ENCODE assay signal across 8 mouse cellular contexts in the genomic region with DNA sequence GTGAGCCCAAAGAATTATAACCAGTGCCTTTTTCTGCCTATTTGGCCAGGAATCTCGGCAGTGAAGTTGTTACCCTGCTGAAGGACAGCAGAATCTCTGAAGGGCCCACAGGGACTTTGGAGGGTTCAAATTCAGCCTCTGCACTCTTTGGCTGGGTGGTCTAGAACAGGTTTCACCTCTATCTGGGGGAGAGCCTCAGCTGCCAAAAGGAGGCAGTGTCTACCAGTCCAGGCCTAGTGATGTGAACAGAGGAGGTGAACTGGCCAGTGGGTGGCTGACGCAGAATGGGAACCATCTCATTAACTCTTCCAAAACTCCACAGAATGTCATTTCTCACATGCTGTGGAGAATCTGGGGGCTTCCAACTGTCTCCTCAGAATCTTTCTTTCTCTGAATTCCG. TPM values are rescaled to one million over a fixed set of nuclear protein-coding genes. Genes with fewer than 3 reads are reported as not detected.
DNase-seq lines count a peak whose midpoint lies in the region; ATAC-seq and TF ChIP-seq lines count a peak whose summit lies in the region.

No protein-coding gene starts in this region.

- peak overlapping the region; percentile 97 for H3K27ac ChIP-seq in layer of hippocampus, adult 2 months
- H3K27ac ChIP-seq in cortical plate, adult 2 months (ENCODE audit: insufficient read depth, low read length) = peak overlapping the region; percentile 2; the same call in 1 of the 2 replicates
- H3K27ac ChIP-seq in hindbrain, embryonic 15.5 days (replicated peaks) = peak overlapping the region; percentile 94
- H3K27ac ChIP-seq in midbrain, embryonic 12.5 days (replicated peaks) = no peak overlapping the region

- no peaks in the 10 kb centered on the region for H3K9me3 ChIP-seq in hindbrain, embryonic 15.5 days
- no peaks in the 10 kb centered on the region for H3K9me3 ChIP-seq in midbrain, embryonic 12.5 days

- H3K4me1 ChIP-seq in cortical plate, adult 2 months (ENCODE audit: control insufficient read depth, insufficient read depth, low read length) = peaks cover 2% of the 10 kb centered on the region; the same call in 1 of the 2 replicates
- peaks cover 30% of the 10 kb centered on the region for H3K4me1 ChIP-seq in hindbrain, embryonic 15.5 days (replicated peaks)
- H3K4me1 ChIP-seq in midbrain, embryonic 12.5 days = peaks cover 18% of the 10 kb centered on the region

- peak overlapping the region; percentile 83 for H3K4me3 ChIP-seq in layer of hippocampus, adult 2 months
- peak overlapping the region; percentile 97; the same call in 1 of the 2 replicates for H3K4me3 ChIP-seq in cortical plate, adult 2 months (ENCODE audit: insufficient read depth, low read length)
- peak overlapping the region; percentile 97 for H3K4me3 ChIP-seq in hindbrain, embryonic 15.5 days
- peak overlapping the region; percentile 80 for H3K4me3 ChIP-seq in midbrain, embryonic 12.5 days

- TF ChIP-seq CTCF in layer of hippocampus, adult 2 months (conservative IDR thresholded peaks at IDR 0.05) = no peak
- no peak for TF ChIP-seq CTCF in cortical plate, adult 2 months (IDR thresholded peaks at IDR 0.05; ENCODE audit: extremely low read depth, insufficient read depth, low read length)

- WGBS in hindbrain, embryonic 15.5 days = 35% methylated on average over 3 of the region's 3 CpGs
- WGBS in midbrain, embryonic 12.5 days = 32% methylated on average over 3 of the region's 3 CpGs

- peak overlapping the region; percentile 89 for H3K4me2 ChIP-seq in hindbrain, embryonic 15.5 days
- H3K4me2 ChIP-seq in midbrain, embryonic 12.5 days (replicated peaks) = peak overlapping the region; percentile 87

- peaks cover 14% of the 10 kb centered on the region; the same call in 1 of the 2 replicates for H3K36me3 ChIP-seq in hindbrain, embryonic 15.5 days
- H3K36me3 ChIP-seq in midbrain, embryonic 12.5 days = peaks cover 14% of the 10 kb centered on the region; the same call in 1 of the 2 replicates

- H3K27me3 ChIP-seq in hindbrain, embryonic 15.5 days = no peaks in the 10 kb centered on the region
- peaks cover 36% of the 10 kb centered on the region for H3K27me3 ChIP-seq in midbrain, embryonic 12.5 days

- DNase-seq in layer of hippocampus, adult 2 months (ENCODE audit: low spot score in 2 of 2) = no peak
- no peak for DNase-seq in layer of hippocampus, postnatal 36 days
- no peak for DNase-seq in urinary bladder, adult 2 months (ENCODE audit: low spot score)
- no peak for DNase-seq in adrenal gland, postnatal 4 days (ENCODE audit: low spot score in 2 of 2)
- no peak for DNase-seq in urinary bladder, postnatal 4 days (ENCODE audit: low spot score in 2 of 2)

- TF ChIP-seq POLR2A in cortical plate, adult 2 months (IDR thresholded peaks at IDR 0.05; ENCODE audit: extremely low read depth, insufficient read depth, low read length) = no peak

- no peak overlapping the region; the same call in 1 of the 2 replicates for H3K9ac ChIP-seq in hindbrain, embryonic 15.5 days
- no peak overlapping the region for H3K9ac ChIP-seq in midbrain, embryonic 12.5 days (replicated peaks)

- no peak for ATAC-seq in hindbrain, embryonic 15.5 days (ENCODE audit: low FRiP score, low read depth)
- no peak for ATAC-seq in midbrain, embryonic 12.5 days (ENCODE audit: low FRiP score, low read depth)

RNA-seq across cellular contexts. Expression of a gene that starts 0.7 kb away (rescaled TPM):
- 100 to 1,000 TPM; 113 to 120 TPM for total RNA-seq in layer of hippocampus, adult 2 months (2021)
- total RNA-seq in layer of hippocampus, postnatal 36 days (2021) = 100 to 1,000 TPM; 104 to 118 TPM
- polyA plus RNA-seq in cortical plate, adult 2 months (2012; rRNA removed) = 125 and 126 TPM in 2 replicates
- polyA plus RNA-seq in hindbrain, embryonic 15.5 days (2015; fragmentation: Nextera tagmentation; extraction: Ambion mirVana) = 32.5 and 33.0 TPM in 2 replicates
- 12.8 and 13.1 TPM in 2 replicates for polyA plus RNA-seq in midbrain, embryonic 12.5 days (2016; fragmentation: Nextera tagmentation; extraction: Ambion mirVana)
- polyA plus RNA-seq in urinary bladder, adult 2 months (2012; rRNA removed) = 167 and 198 TPM in 2 replicates
- total RNA-seq in adrenal gland, postnatal 4 days (2021) = 10 to 100 TPM; 69.0 to 82.4 TPM

RNA-seq across cellular contexts. Expression of a gene that starts 9.6 kb away (rescaled TPM):
- total RNA-seq in layer of hippocampus, adult 2 months (2021) = 10 to 100 TPM; 50.5 to 53.1 TPM
- 10 to 100 TPM; 41.7 to 47.4 TPM for total RNA-seq in layer of hippocampus, postnatal 36 days (2021)
- 26.8 and 28.2 TPM in 2 replicates for polyA plus RNA-seq in cortical plate, adult 2 months (2012; rRNA removed)
- polyA plus RNA-seq in hindbrain, embryonic 15.5 days (2015; fragmentation: Nextera tagmentation; extraction: Ambion mirVana) = 38.0 and 39.0 TPM in 2 replicates
- polyA plus RNA-seq in midbrain, embryonic 12.5 days (2016; fragmentation: Nextera tagmentation; extraction: Ambion mirVana) = 41.7 and 43.7 TPM in 2 replicates
- polyA plus RNA-seq in urinary bladder, adult 2 months (2012; rRNA removed) = 24.2 and 27.0 TPM in 2 replicates
- 10 to 100 TPM; 62.8 to 68.3 TPM for total RNA-seq in adrenal gland, postnatal 4 days (2021)
